Mouse (Mus musculus): ENCODE data around the gene Sik3.

DNA sequence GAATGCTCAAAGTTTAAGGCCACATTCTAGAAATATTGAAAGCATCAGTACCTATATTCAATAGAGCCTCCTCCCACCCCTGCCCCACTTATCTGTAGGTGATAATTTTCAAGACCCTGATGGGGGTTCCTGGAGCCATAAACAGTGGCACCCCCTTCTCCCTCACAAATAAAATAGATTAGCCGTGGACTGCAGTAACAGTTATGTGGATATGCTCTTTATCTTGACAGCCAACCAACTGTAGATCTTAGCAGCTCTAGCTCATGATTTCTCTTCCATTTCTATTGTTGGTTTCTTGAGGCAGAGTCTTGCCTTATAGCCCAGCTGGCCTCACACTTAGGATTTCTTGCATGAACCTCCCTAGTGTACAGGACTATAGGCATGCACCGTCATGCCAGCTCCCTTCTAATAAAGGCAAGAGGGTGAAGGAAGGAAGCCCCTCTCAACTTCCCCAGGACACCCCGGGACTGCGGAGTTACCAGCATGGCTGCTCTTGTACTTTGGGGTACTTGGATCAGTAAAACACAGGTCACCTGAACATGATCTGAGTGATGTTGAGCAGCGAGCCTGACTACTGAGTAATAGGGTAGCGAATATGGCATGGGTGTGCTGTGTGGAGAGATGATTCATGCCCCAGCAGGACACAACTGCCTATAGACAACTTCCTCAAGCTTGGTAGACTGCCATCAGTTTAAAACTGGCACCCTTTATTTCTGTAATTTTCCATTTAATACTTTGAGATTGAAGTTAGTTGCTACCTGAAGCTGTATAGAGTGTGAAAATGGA, 108.0 kb downstream of the Sik3 start:
- no peak for TF ChIP-seq CTCF (IDR thresholded peaks at IDR 0.05)
- TF ChIP-seq POLR2A (IDR thresholded peaks at IDR 0.05; ENCODE audit: insufficient read depth, low read depth, low read length): no peak
- TF ChIP-seq EP300 (IDR thresholded peaks at IDR 0.05; ENCODE audit: insufficient read depth, low read depth, low read length): no peak
